ENCODE assay signal across 11 mouse cellular contexts in the genomic region with DNA sequence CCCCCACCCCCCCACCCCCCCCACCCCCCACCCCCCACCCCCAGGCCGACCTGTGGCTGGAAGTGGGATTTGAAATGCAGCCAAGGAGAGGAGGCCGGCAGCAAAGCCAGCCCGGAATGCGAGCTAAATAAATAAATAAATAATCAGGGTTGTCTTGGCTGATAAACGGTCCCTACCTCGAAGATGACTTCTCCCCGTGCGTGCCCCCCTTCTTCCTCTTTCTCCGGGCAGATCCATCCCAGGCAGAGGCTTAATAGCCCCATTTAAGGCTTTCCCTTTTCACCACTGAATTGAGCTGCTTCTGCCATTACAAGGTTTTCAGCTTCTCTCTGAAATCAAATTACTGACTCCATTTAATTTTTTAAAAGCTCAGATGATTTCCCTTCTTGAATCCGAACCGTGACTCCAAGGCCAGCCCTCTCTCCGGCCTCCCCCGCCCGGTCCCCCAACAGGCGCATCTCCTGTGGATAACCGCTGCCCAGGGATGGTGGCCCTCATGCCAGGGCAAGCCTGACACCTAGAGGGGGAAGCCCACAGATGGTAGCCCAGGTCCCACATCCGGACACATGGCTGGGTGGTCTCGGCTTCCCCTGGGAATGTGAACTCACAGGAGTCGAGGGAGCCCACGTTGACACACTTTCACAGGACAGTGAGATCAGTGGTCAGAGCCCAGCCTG. TPM values are rescaled to one million over a fixed set of nuclear protein-coding genes. Genes with fewer than 3 reads are reported as not detected.
A peak's percentile ranks its signal among the peaks of the same experiment; 100 is the strongest.
DNase-seq lines count a peak whose midpoint lies in the region; ATAC-seq and TF ChIP-seq lines count a peak whose summit lies in the region.
"Had no signal": no experiment of that assay in that cellular context is flagged by ENCODE, and none has a peak within 500 bp of the region (broad histone marks: within the 10 kb centered on the region; RNA-seq: fewer than 3 reads in every experiment).

No protein-coding gene starts in this region.

- peak; percentile 29 for DNase-seq in forebrain, embryonic 14.5 days (ENCODE audit: low spot score)
- DNase-seq in forebrain, embryonic 11.5 days (ENCODE audit: low spot score) = no peak
- DNase-seq in midbrain, embryonic 10.5 days (ENCODE audit: low spot score) = no peak
- no peak for DNase-seq in midbrain, embryonic 11.5 days (ENCODE audit: low spot score, missing footprints)
- DNase-seq in hindbrain, embryonic 14.5 days (ENCODE audit: low spot score) = peak; percentile 31
- no peak for DNase-seq in thymus, adult 2 months
- DNase-seq in cerebellum, adult 2 months = no peak

- no peak for TF ChIP-seq POLR2A in thymus, adult 2 months (IDR thresholded peaks at IDR 0.05; ENCODE audit: control insufficient read depth, extremely low read depth, insufficient read depth, low read length, poor library complexity)
- TF ChIP-seq POLR2A in cerebellum, adult 2 months (IDR thresholded peaks at IDR 0.05; ENCODE audit: borderline replicate concordance, insufficient read depth, low read length) = no peak

- H3K9ac ChIP-seq in forebrain, embryonic 14.5 days (ENCODE audit: low read length) = no peak overlapping the region
- H3K9ac ChIP-seq in forebrain, embryonic 11.5 days (ENCODE audit: low read length) = no peak overlapping the region
- H3K9ac ChIP-seq in midbrain, embryonic 11.5 days (ENCODE audit: low read length) = no peak overlapping the region
- no peak overlapping the region for H3K9ac ChIP-seq in hindbrain, embryonic 14.5 days
- H3K9ac ChIP-seq in neural tube, embryonic 14.5 days (replicated peaks; ENCODE audit: low read depth, low read length) = no peak overlapping the region
- H3K9ac ChIP-seq: embryonic facial prominence, embryonic 15.5 days had no signal

- ATAC-seq in forebrain, embryonic 14.5 days = no peak
- ATAC-seq in forebrain, embryonic 11.5 days (replicated peaks; ENCODE audit: low FRiP score) = no peak
- ATAC-seq in midbrain, embryonic 11.5 days (ENCODE audit: low FRiP score) = no peak
- ATAC-seq in hindbrain, embryonic 14.5 days (ENCODE audit: low FRiP score) = peak; percentile 43
- ATAC-seq in neural tube, embryonic 14.5 days (ENCODE audit: low read depth) = peak; percentile 44; the same call in 1 of the 2 replicates
- ATAC-seq: CD4-positive, CD25-positive, alpha-beta regulatory T cell, adult 4 months had no signal

- H3K27ac ChIP-seq in forebrain, embryonic 14.5 days (ENCODE audit: low read depth, low read length) = no peak overlapping the region
- H3K27ac ChIP-seq in forebrain, embryonic 11.5 days (ENCODE audit: low read depth, low read length) = no peak overlapping the region
- peak overlapping the region; percentile 1; the same call in 1 of the 2 replicates for H3K27ac ChIP-seq in midbrain, embryonic 10.5 days (replicated peaks)
- no peak overlapping the region for H3K27ac ChIP-seq in midbrain, embryonic 11.5 days (ENCODE audit: low read depth, low read length)
- no peak overlapping the region for H3K27ac ChIP-seq in hindbrain, embryonic 14.5 days
- no peak overlapping the region for H3K27ac ChIP-seq in neural tube, embryonic 14.5 days (ENCODE audit: low read depth, low read length)
- no peak overlapping the region for H3K27ac ChIP-seq in thymus, adult 2 months (ENCODE audit: control insufficient read depth, insufficient read depth, low read length)
- H3K27ac ChIP-seq in cerebellum, adult 2 months (ENCODE audit: insufficient read depth, low read length) = no peak overlapping the region
- H3K27ac ChIP-seq: embryonic facial prominence, embryonic 15.5 days had no signal

- no peak overlapping the region for H3K4me3 ChIP-seq in forebrain, embryonic 14.5 days (ENCODE audit: low read depth, low read length)
- H3K4me3 ChIP-seq in forebrain, embryonic 11.5 days (ENCODE audit: low read depth, low read length) = no peak overlapping the region
- H3K4me3 ChIP-seq in midbrain, embryonic 10.5 days = no peak overlapping the region
- no peak overlapping the region for H3K4me3 ChIP-seq in midbrain, embryonic 11.5 days (ENCODE audit: low read depth, low read length)
- H3K4me3 ChIP-seq in hindbrain, embryonic 14.5 days (replicated peaks; ENCODE audit: low read length) = no peak overlapping the region
- no peak overlapping the region for H3K4me3 ChIP-seq in neural tube, embryonic 14.5 days (ENCODE audit: low read depth, low read length)
- no peak overlapping the region for H3K4me3 ChIP-seq in thymus, adult 2 months (ENCODE audit: control insufficient read depth, insufficient read depth, low read length)
- H3K4me3 ChIP-seq in cerebellum, adult 2 months (replicated peaks; ENCODE audit: insufficient read depth, low read depth, low read length) = no peak overlapping the region
- H3K4me3 ChIP-seq: embryonic facial prominence, embryonic 15.5 days had no signal

- H3K4me1 ChIP-seq in forebrain, embryonic 14.5 days (ENCODE audit: control insufficient read depth, insufficient read depth, low read length) = no peaks in the 10 kb centered on the region
- no peaks in the 10 kb centered on the region; the same call in 1 of the 2 replicates for H3K4me1 ChIP-seq in forebrain, embryonic 11.5 days (replicated peaks; ENCODE audit: control insufficient read depth, insufficient read depth, low read length)
- peaks cover 39% of the 10 kb centered on the region for H3K4me1 ChIP-seq in midbrain, embryonic 10.5 days
- peaks cover 7% of the 10 kb centered on the region for H3K4me1 ChIP-seq in midbrain, embryonic 11.5 days (ENCODE audit: control insufficient read depth, insufficient read depth, low read length)
- H3K4me1 ChIP-seq in hindbrain, embryonic 14.5 days (replicated peaks; ENCODE audit: control insufficient read depth, insufficient read depth, low read length) = peaks cover 10% of the 10 kb centered on the region
- H3K4me1 ChIP-seq in neural tube, embryonic 14.5 days (ENCODE audit: control insufficient read depth, insufficient read depth, low read length) = peaks cover 3% of the 10 kb centered on the region; the same call in 1 of the 2 replicates
- H3K4me1 ChIP-seq in thymus, adult 2 months (replicated peaks; ENCODE audit: control insufficient read depth, insufficient read depth, low read length) = peaks cover 11% of the 10 kb centered on the region; the same call in 1 of the 2 replicates
- no peaks in the 10 kb centered on the region for H3K4me1 ChIP-seq in cerebellum, adult 2 months (ENCODE audit: control insufficient read depth, insufficient read depth, low read length)

- no peaks in the 10 kb centered on the region for H3K36me3 ChIP-seq in forebrain, embryonic 14.5 days (ENCODE audit: control insufficient read depth, insufficient read depth, low read length)
- no peaks in the 10 kb centered on the region for H3K36me3 ChIP-seq in forebrain, embryonic 11.5 days (ENCODE audit: control insufficient read depth, insufficient read depth, low read length)
- H3K36me3 ChIP-seq in midbrain, embryonic 10.5 days = no peaks in the 10 kb centered on the region
- no peaks in the 10 kb centered on the region for H3K36me3 ChIP-seq in midbrain, embryonic 11.5 days (ENCODE audit: control insufficient read depth, insufficient read depth, low read length)
- H3K36me3 ChIP-seq in hindbrain, embryonic 14.5 days (replicated peaks; ENCODE audit: control insufficient read depth, insufficient read depth) = no peaks in the 10 kb centered on the region
- H3K36me3 ChIP-seq in neural tube, embryonic 14.5 days (ENCODE audit: control insufficient read depth, insufficient read depth, low read length) = no peaks in the 10 kb centered on the region
- H3K36me3 ChIP-seq in thymus, adult 2 months (ENCODE audit: control insufficient read depth, insufficient read depth, low read length) = no peaks in the 10 kb centered on the region
- H3K36me3 ChIP-seq: embryonic facial prominence, embryonic 15.5 days had no signal

- 60% methylated on average over 20 of the region's 20 CpGs for WGBS in forebrain, embryonic 14.5 days
- 73% methylated on average over 20 of the region's 20 CpGs for WGBS in forebrain, embryonic 11.5 days
- 53% methylated on average over 20 of the region's 20 CpGs for WGBS in midbrain, embryonic 10.5 days
- WGBS in midbrain, embryonic 11.5 days = 57% methylated on average over 19 of the region's 20 CpGs
- 37% methylated on average over 19 of the region's 20 CpGs for WGBS in hindbrain, embryonic 14.5 days
- 35% methylated on average over 20 of the region's 20 CpGs for WGBS in neural tube, embryonic 14.5 days
- 60% methylated on average over 20 of the region's 20 CpGs for WGBS in thymus, adult 2 months
- WGBS in cerebellum, adult 2 months = 43% methylated on average over 20 of the region's 20 CpGs

- H3K9me3 ChIP-seq in forebrain, embryonic 14.5 days (replicated peaks; ENCODE audit: control insufficient read depth, low read length) = no peaks in the 10 kb centered on the region
- H3K9me3 ChIP-seq in forebrain, embryonic 11.5 days (ENCODE audit: control insufficient read depth, low read length) = no peaks in the 10 kb centered on the region
- H3K9me3 ChIP-seq in midbrain, embryonic 10.5 days (replicated peaks) = no peaks in the 10 kb centered on the region
- no peaks in the 10 kb centered on the region for H3K9me3 ChIP-seq in midbrain, embryonic 11.5 days (ENCODE audit: control insufficient read depth, low read length)
- no peaks in the 10 kb centered on the region for H3K9me3 ChIP-seq in hindbrain, embryonic 14.5 days (ENCODE audit: control insufficient read depth, low read length)
- no peaks in the 10 kb centered on the region for H3K9me3 ChIP-seq in neural tube, embryonic 14.5 days (ENCODE audit: control insufficient read depth, low read length)
- H3K9me3 ChIP-seq: embryonic facial prominence, embryonic 15.5 days had no signal

- H3K27me3 ChIP-seq in forebrain, embryonic 14.5 days (replicated peaks; ENCODE audit: control insufficient read depth, insufficient read depth, low read length) = no peaks in the 10 kb centered on the region
- no peaks in the 10 kb centered on the region for H3K27me3 ChIP-seq in forebrain, embryonic 11.5 days (ENCODE audit: control insufficient read depth, insufficient read depth, low read length)
- H3K27me3 ChIP-seq in midbrain, embryonic 10.5 days (ENCODE audit: low read depth, poor library complexity, severe bottlenecking) = peaks cover 35% of the 10 kb centered on the region
- H3K27me3 ChIP-seq in midbrain, embryonic 11.5 days (ENCODE audit: control insufficient read depth, insufficient read depth, low read length) = no peaks in the 10 kb centered on the region
- no peaks in the 10 kb centered on the region for H3K27me3 ChIP-seq in hindbrain, embryonic 14.5 days (ENCODE audit: control insufficient read depth, insufficient read depth, low read length)
- H3K27me3 ChIP-seq in neural tube, embryonic 14.5 days (ENCODE audit: control insufficient read depth, insufficient read depth, low read length) = no peaks in the 10 kb centered on the region
- no peaks in the 10 kb centered on the region for H3K27me3 ChIP-seq in thymus, adult 2 months (ENCODE audit: control insufficient read depth, insufficient read depth, low read length)
- no peaks in the 10 kb centered on the region for H3K27me3 ChIP-seq in cerebellum, adult 2 months (ENCODE audit: control insufficient read depth, insufficient read depth, low read length)

- no peak for TF ChIP-seq CTCF in thymus, adult 2 months (IDR thresholded peaks at IDR 0.05; ENCODE audit: borderline replicate concordance, control insufficient read depth, extremely low read depth, insufficient read depth, low read length, poor library complexity)
- TF ChIP-seq CTCF in cerebellum, adult 2 months (IDR thresholded peaks at IDR 0.05; ENCODE audit: borderline replicate concordance, insufficient read depth, low read depth, low read length) = no peak

- no peak overlapping the region for H3K4me2 ChIP-seq in forebrain, embryonic 14.5 days (ENCODE audit: low read length)
- H3K4me2 ChIP-seq in forebrain, embryonic 11.5 days (ENCODE audit: low read depth, low read length, severe bottlenecking) = no peak overlapping the region
- no peak overlapping the region for H3K4me2 ChIP-seq in midbrain, embryonic 11.5 days
- no peak overlapping the region for H3K4me2 ChIP-seq in hindbrain, embryonic 14.5 days (replicated peaks)
- no peak overlapping the region for H3K4me2 ChIP-seq in neural tube, embryonic 14.5 days (ENCODE audit: low read depth, low read length)
- H3K4me2 ChIP-seq: embryonic facial prominence, embryonic 15.5 days had no signal

RNA-seq across cellular contexts. Expression of a gene that starts 34.0 kb away (rescaled TPM):
- not detected in 2 replicates for polyA plus RNA-seq in forebrain, embryonic 14.5 days (2014; fragmentation: Nextera tagmentation; extraction: Ambion mirVana)
- not detected in 2 replicates for polyA plus RNA-seq in forebrain, embryonic 11.5 days (2014; fragmentation: Nextera tagmentation; extraction: Ambion mirVana)
- polyA plus RNA-seq in midbrain, embryonic 10.5 days (2016; fragmentation: Nextera tagmentation; extraction: Ambion mirVana) = 0.09 TPM in 1 of 2 replicates, not detected in the other
- polyA plus RNA-seq in midbrain, embryonic 11.5 days (2014; fragmentation: Nextera tagmentation; extraction: Ambion mirVana) = not detected in 2 replicates
- polyA plus RNA-seq in hindbrain, embryonic 14.5 days (2014; fragmentation: Nextera tagmentation; extraction: Ambion mirVana) = not detected in 2 replicates
- not detected in 2 replicates for polyA plus RNA-seq in neural tube, embryonic 14.5 days (2014; fragmentation: Nextera tagmentation; extraction: Ambion mirVana)
- 0.31 and 0.34 TPM in 2 replicates for polyA plus RNA-seq in thymus, adult 2 months (2012; rRNA removed)
- polyA plus RNA-seq in cerebellum, adult 2 months (2012; rRNA removed) = 0.10 and 0.11 TPM in 2 replicates
- polyA plus RNA-seq: CD4-positive, CD25-positive, alpha-beta regulatory T cell, adult 4 months; embryonic facial prominence, embryonic 15.5 days; neural tube, embryonic 11.5 days had no signal

RNA-seq across cellular contexts. Expression of a gene that starts 50.3 kb away (rescaled TPM):
- polyA plus RNA-seq in forebrain, embryonic 14.5 days (2014; fragmentation: Nextera tagmentation; extraction: Ambion mirVana) = 127 and 131 TPM in 2 replicates
- polyA plus RNA-seq in forebrain, embryonic 11.5 days (2014; fragmentation: Nextera tagmentation; extraction: Ambion mirVana) = 225 and 238 TPM in 2 replicates
- polyA plus RNA-seq in midbrain, embryonic 10.5 days (2016; fragmentation: Nextera tagmentation; extraction: Ambion mirVana) = 427 and 457 TPM in 2 replicates
- 216 and 221 TPM in 2 replicates for polyA plus RNA-seq in midbrain, embryonic 11.5 days (2014; fragmentation: Nextera tagmentation; extraction: Ambion mirVana)
- polyA plus RNA-seq in hindbrain, embryonic 14.5 days (2014; fragmentation: Nextera tagmentation; extraction: Ambion mirVana) = 80.4 and 91.1 TPM in 2 replicates
- 78.3 and 85.0 TPM in 2 replicates for polyA plus RNA-seq in neural tube, embryonic 14.5 days (2014; fragmentation: Nextera tagmentation; extraction: Ambion mirVana)
- polyA plus RNA-seq in thymus, adult 2 months (2012; rRNA removed) = 217 and 252 TPM in 2 replicates
- polyA plus RNA-seq in cerebellum, adult 2 months (2012; rRNA removed) = 276 and 338 TPM in 2 replicates

Comparison
In these comparisons a context has a peak if more than half of its experiments do, and no peak if none do; other contexts are left out.
1. DNase-seq: peak in forebrain, embryonic 14.5 days (single experiment) and hindbrain, embryonic 14.5 days (single experiment); none in forebrain, embryonic 11.5 days (single experiment), midbrain, embryonic 10.5 days (single experiment), midbrain, embryonic 11.5 days (single experiment), thymus, adult 2 months (single experiment) and cerebellum, adult 2 months (0 of 2).
2. ATAC-seq: peak in hindbrain, embryonic 14.5 days (single experiment) and neural tube, embryonic 14.5 days (single experiment); none in forebrain, embryonic 14.5 days (single experiment), forebrain, embryonic 11.5 days (single experiment) and midbrain, embryonic 11.5 days (single experiment).